ENCODE assay signal across 8 mouse cellular contexts in genomic region chr13:75227616-75228277, GRCm38 (mm10).
DNase-seq lines count a peak whose midpoint lies in the region; ATAC-seq and TF ChIP-seq lines count a peak whose summit lies in the region.

No protein-coding gene starts in this region.

- no peaks in the 10 kb centered on the region for H3K27me3 ChIP-seq in Patski
- no peaks in the 10 kb centered on the region for H3K27me3 ChIP-seq in kidney, embryonic 16.5 days (ENCODE audit: insufficient read depth, low read length)
- H3K27me3 ChIP-seq in liver, adult 2 months (ENCODE audit: control insufficient read depth, insufficient read depth, low read length), result no peaks in the 10 kb centered on the region
- H3K27me3 ChIP-seq in neural tube, embryonic 13.5 days, result no peaks in the 10 kb centered on the region

- H3K27ac ChIP-seq in kidney, embryonic 16.5 days (ENCODE audit: low read length), result no peak overlapping the region
- H3K27ac ChIP-seq in liver, adult 2 months (replicated peaks; ENCODE audit: insufficient read depth, low read depth, low read length), result no peak overlapping the region
- H3K27ac ChIP-seq in neural tube, embryonic 13.5 days (replicated peaks), result no peak overlapping the region

- POLR2A ChIA-PET in Patski (lab: Charles Lee), result no interaction called here

- H3K4me3 ChIP-seq in kidney, embryonic 16.5 days (ENCODE audit: low read length), result no peak overlapping the region
- H3K4me3 ChIP-seq in liver, adult 2 months (ENCODE audit: insufficient read depth, low read depth, low read length), result no peak overlapping the region
- no peak overlapping the region for H3K4me3 ChIP-seq in neural tube, embryonic 13.5 days

- H3K9ac ChIP-seq in kidney, embryonic 16.5 days (replicated peaks; ENCODE audit: low read length), result no peak overlapping the region
- H3K9ac ChIP-seq in liver, adult 2 months (ENCODE audit: low read depth, low read length), result no peak overlapping the region
- H3K9ac ChIP-seq in neural tube, embryonic 13.5 days, result no peak overlapping the region

- H3K4me2 ChIP-seq in kidney, embryonic 16.5 days (replicated peaks; ENCODE audit: low read depth, low read length), result no peak overlapping the region
- H3K4me2 ChIP-seq in neural tube, embryonic 13.5 days, result no peak overlapping the region

- CTCF ChIA-PET in Patski (lab: Charles Lee), result interaction anchor here (0.8 to 2.6 kb wide), 9 partner anchors 530 to 653 kb away, joined by 3 to 10 read pairs (median 5); no protein-coding TSS in a partner anchor

- peak; percentile 85 for TF ChIP-seq CTCF in Patski (IDR thresholded peaks at IDR 0.05)
- peak; percentile 86 for TF ChIP-seq CTCF in liver, adult 2 months (IDR thresholded peaks at IDR 0.05; ENCODE audit: low read depth, low read length)

- no peaks in the 10 kb centered on the region for H3K9me3 ChIP-seq in kidney, embryonic 16.5 days (ENCODE audit: low read length)
- no peaks in the 10 kb centered on the region for H3K9me3 ChIP-seq in neural tube, embryonic 13.5 days

- H3K79me2 ChIP-seq in liver, adult 2 months (ENCODE audit: control insufficient read depth, insufficient read depth, low read length), result no peaks in the 10 kb centered on the region

- no peaks in the 10 kb centered on the region for H3K36me3 ChIP-seq in kidney, embryonic 16.5 days (ENCODE audit: insufficient read depth, low read length)
- H3K36me3 ChIP-seq in liver, adult 2 months (ENCODE audit: control insufficient read depth, insufficient read depth, low read length), result no peaks in the 10 kb centered on the region
- H3K36me3 ChIP-seq in neural tube, embryonic 13.5 days, result no peaks in the 10 kb centered on the region

- TF ChIP-seq POLR2A in liver, adult 2 months (IDR thresholded peaks at IDR 0.05; ENCODE audit: extremely low read depth, insufficient read depth, low read length), result no peak

- no peak for ATAC-seq in Patski
- ATAC-seq in kidney, embryonic 16.5 days (ENCODE audit: low FRiP score, low TSS enrichment), result peak; percentile 73; the same call in 1 of the 2 replicates
- ATAC-seq in neural tube, embryonic 13.5 days (ENCODE audit: low read depth), result peak; percentile 47

- H3K4me1 ChIP-seq in kidney, embryonic 16.5 days (ENCODE audit: insufficient read depth, low read length), result no peaks in the 10 kb centered on the region
- peaks cover 6% of the 10 kb centered on the region for H3K4me1 ChIP-seq in liver, adult 2 months (ENCODE audit: control insufficient read depth, insufficient read depth, low read length)
- no peaks in the 10 kb centered on the region for H3K4me1 ChIP-seq in neural tube, embryonic 13.5 days (replicated peaks)

- in situ Hi-C loops in Patski (cut with MboI; ENCODE audit: low pct_unique_long_range_greater_than_20kb), result loop anchor here (5.0 to 10.0 kb wide), 4 partner anchors 477 to 797 kb away; partner anchors contain the start of gene Ell2

- DNase-seq in A20 (ENCODE audit: low read depth, low spot score) (peak; percentile 83), Patski (ENCODE audit: low read depth, low spot score) (no peak)
- DNase-seq in cerebellum, postnatal 14 days, result peak; percentile 82 to 86
- peak; percentile 49 to 76 for DNase-seq in frontal cortex, postnatal 36 days (ENCODE audit: low spot score in 2 of 2)
- DNase-seq in liver, adult 2 months (ENCODE audit: extremely low read depth, low read depth, low spot score), result peak; percentile 71
- peak; percentile 28 for DNase-seq in telencephalon, adult 2 months (ENCODE audit: low read depth, low spot score)

- WGBS in kidney, embryonic 16.5 days, result 26% methylated on average over 5 of the region's 5 CpGs
- WGBS in liver, adult 2 months, result 25% methylated on average over 5 of the region's 5 CpGs
- WGBS in neural tube, embryonic 13.5 days, result 29% methylated on average over 5 of the region's 5 CpGs
